Mouse (Mus musculus) kidney, adult 8-10 months (tissue): ENCODE data around the gene Sertad2.

ENCODE experiments used
- DNase-seq, 2 experiments: peaks; one replicate each; pipeline ENCODE4 v3.0.0; 2022

Gene Sertad2

DNA sequence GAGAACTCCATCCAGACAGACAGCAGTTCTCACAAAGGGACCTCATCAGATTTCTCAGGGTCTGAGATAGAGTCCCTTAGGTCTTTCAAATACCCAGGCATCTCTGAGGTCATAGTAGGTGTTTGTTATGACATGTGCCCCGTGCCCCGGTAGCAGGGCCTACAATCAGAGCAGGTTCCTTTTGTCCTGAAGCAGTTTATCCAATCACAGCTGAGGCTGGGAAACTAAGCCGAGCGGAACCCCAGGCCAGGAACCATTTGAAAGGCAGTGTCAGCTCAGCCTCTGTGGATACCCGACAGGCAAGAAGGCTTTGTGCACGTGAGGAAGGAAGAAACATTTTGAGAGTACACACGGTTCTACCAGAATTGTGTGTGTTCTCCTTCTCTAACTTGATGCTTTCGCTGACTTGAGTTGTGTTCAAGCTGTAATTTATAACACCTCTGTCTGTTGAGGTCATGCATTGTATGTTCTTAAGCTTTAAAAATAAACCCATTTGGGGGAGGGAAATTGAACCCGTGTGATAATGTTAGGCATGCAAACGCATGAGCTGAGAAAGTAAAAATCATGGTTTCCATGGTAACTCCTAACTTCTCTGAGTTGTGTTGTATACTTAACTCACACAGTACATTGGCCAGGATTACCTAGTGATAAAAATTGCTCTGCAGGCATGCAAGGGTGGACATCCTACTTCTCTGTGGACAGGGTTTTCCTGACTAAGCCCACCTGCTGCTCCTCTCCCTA lies 104.1 kb downstream of the Sertad2 start:
- DNase-seq: no peak

DNA sequence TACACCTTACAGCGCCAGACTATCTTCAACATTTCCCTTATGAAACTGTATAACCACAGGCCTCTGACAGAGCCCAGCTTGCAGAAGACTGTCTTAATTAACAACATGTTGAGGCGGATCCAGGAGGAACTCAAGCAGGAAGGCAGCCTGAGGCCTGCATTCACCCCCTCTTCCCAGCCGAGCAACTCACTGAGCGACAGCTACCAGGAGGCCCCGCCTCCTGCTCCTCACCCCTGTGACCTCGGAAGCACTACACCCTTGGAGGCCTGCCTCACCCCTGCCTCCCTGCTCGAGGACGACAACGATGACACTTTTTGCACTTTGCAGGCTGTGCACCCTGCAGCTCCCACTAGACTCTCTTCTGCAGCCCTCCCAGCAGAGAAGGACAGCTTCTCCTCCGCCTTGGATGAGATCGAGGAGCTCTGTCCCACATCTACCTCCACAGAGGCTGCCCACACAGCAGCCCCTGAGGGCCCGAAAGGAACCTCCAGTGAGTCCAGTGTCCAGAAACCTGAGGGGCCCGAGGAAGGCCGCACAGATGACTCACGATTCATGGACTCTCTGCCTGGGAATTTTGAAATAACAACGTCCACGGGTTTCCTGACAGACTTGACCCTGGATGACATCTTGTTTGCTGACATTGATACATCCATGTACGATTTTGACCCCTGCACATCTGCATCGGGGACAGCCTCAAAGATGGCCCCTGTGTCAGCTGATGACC lies 105.0 kb downstream of the Sertad2 start:
- peak; percentile 36 to 56 for DNase-seq

DNA sequence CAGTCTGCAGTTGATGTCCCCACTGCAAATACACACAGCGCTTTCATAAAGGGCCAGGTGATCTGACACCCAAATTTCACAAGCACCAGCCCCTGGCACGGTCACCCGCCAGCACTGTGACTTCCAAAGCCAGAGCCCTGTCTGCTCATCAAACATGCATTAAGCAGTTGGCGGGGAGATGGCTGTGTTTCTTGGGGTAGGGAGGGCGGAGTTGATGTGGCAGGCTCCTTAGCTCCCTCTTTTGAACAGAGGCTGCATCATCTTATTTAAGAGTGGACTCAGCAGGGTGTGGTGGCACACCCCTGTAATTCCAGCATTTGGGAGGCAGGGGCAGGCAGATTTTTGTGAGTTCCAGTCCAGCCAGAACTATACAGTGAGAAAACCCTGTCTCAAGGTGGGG lies 106.4 kb downstream of the Sertad2 start:
- no peak for DNase-seq

DNA sequence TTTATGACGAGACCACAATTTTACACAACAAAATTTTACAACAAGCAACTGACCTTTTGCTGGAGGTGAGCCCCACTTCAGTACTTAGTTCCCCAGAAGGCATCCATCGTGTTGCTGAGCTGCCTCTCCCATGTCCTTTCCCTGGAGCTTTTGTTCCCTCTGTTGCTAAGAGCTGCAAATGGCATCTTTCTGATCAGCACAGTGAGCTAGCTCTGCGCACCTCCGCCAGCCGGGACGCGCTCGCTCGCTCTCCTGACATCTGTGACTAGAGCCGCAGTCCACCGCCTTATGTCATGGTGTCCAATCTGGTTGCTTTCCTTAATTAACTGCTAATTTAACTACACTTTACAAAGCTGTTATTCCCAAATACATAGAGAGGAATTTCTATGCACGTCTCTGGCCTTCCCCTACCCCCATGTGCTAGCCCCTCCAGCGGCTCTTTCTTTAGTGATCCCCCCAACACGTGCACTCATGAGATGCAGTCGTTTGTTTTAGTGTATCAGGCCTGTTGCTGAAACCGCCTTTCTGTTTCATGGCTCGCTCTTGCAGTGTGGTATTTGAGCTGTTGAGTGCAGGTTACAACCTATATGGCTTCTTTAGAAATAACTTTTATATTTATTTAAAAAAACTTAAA lies 107.1 kb downstream of the Sertad2 start:
- no peak for DNase-seq

DNA sequence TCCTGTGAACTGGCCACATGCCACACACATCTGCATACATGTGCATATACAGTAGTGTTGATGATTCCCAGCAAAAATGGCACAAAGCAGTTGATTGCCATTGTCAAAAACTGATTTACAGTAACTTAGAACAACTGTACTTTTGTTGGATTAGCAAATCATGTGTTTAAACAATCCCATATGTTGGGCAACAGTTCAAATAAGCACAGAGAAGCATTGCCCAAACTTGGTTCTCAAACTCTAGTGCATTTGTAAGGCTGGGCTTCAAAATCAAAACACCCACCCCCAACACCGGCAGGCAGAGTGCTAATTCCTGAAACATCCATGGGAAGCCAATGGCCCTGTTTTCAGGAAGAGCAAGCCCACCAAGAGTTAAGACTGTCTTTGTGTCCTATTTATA lies 108.1 kb downstream of the Sertad2 start:
- DNase-seq: no peak

DNA sequence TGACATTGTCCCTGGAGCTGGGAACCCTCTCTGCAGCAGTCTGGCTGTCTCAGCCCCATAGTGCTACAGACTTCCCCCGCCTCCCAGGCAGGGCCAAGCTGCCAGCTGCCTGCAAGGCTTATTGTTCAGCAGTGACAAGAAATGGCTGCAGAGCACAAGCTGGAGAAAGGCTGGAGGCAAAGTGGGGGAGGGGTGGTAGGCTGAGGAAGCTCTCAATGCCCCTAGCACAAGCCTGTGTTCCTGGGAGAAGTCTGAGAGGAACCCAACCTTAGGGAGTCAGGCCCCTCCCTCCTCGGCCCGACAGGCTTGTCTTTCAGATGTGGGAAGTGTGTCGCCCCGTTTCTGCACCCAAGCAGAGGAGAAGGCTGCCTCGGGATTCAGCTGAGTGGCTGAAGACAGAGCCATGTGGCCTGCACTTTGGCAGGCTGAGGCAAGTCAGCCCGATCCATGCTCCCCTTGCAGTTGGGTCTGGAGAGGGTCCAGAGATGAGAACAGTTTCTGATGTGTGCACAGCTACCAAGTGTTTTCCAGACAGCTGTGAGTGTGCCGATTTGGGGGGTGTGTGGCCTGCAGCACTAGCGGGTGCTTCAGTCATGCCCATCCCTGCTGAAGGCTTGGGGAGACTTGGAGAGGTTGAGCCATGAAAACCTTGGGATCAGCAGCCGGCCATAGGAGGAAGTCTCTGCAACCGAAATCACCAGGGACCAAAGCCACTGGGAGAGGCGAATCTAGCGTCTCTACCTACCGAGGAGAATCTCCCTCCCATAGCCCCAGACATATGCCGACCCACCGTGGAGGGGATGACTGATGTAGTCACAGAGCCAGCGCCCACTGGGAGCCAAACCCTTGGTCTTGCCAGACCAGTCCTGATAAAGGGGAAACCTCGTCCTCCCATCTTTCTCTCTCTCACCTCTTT lies 113.0 kb downstream of the Sertad2 start:
- DNase-seq: no peak

DNA sequence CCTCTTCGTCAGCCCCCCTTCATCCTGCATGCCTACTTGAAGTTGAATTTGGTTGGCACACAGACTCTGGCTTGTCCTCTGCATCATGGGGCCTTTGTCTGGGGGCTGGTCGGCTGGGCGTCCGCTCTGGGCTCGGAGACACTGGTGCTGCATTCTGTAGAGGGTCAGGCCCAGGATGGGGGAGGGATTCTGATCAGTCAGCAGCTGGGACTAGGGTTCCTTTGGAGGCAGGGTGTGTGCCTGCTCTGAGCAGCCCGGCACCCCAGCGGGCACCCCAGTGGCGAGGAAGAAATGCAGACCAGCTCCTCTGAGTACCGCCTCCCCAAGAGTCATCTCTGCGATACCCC lies 113.6 kb downstream of the Sertad2 start:
- no peak for DNase-seq

DNA sequence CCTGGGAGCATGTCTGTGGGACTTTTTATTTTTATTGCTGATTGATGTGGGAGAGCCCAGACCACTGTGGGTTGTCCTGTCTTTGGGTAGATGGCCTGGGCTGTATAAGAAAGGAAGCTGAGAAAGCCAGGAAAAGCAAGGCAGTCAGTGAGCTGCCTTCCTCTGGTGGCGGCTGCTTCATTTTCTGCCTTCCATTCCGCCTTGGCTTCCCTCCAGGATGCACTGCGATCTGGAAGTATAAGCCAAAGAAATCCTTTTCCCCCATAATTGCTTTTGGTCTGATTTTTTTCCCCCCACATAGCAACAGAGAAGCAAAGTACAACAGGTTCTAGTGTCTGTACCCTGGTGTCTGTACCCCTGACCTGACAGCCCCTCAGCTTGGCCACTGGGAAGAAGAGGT lies 116.0 kb downstream of the Sertad2 start:
- no peak for DNase-seq

DNA sequence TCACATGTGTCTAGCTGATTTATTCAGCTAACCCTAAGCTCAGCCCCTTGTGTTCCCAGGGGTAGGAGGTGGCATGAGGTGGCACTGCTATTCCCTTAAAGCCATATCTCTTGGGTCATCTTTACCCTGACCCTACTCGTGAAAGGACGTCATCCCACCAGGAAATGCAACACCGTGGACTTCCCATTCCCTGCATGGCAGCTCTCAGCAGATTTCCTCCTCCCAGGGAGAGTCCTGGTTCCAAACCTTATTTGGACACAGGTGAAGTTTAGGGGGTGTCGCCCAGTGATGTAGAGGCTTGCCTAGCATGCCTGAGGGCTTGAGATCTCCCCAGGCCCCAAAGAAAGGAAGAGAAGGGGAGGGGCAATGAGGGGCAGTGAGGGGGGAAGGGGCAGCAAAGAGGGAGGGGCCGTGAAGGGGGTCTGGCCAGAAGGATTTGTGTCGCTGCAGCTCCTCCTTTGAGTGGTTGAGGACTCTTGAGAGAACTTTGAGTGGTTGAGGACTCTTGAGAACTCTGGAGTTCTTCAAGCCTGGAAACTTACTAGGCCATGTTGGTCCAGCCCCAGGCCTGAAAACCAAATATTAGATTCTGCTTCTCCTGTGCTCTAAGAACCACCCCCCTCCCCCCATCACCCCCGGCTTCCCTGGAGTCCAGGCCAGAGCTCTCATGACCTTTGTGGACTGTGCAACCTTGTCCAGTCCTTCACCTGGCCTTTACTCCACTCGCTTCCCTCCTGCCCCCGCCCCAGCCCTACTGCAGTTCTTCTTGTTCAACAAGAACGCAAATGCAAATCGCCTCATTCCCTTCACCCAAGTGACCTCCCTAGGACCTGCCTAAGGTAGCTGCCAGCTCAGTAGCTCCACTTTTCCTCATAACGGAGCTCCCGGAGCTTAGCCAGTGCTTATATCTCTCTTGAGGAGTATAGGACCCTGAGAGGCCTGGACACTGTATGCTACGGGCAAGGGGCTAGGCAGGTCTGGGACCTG lies 117.4 kb downstream of the Sertad2 start:
- peak; percentile 21 to 47 for DNase-seq

DNA sequence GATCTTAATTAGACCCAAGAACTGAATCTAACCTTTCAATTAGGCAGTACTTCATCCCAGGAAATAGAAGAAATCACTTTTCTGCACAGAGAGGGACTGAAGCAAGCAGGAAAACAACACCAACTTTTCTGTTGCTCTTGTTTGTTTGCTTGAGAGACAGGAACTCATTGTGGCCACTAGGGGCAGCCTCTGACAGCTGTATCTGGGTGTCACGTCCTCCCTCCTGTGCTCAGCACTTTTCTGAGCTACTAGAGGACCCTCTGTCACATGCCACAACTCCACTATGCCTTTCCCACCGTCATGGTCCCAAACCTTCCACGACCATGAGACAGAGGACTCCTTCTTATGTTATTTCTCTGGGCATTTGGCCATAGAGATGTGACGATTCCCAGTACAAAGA lies 118.6 kb downstream of the Sertad2 start:
- DNase-seq: peak in 1 of 2 experiments; percentile 47

DNA sequence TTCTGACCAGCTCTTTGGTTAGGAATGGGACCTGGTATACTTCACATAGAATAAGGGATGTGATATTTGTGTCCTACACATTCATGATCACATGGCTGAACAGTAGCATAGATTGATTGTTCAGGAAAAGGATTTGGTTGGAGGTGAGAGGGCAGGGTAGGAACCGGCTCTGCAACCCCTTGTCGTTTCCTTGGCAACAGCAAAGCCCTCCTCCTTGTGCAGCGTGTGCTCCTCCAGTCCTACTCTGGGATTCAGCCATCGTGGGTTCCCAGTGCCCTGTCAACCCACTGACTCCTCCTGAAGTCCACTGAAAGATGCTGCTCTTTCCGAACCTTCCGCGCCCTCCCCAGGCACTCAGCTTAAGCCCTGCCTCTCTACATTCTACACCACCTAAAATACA lies 119.8 kb downstream of the Sertad2 start:
- DNase-seq: no peak

DNA sequence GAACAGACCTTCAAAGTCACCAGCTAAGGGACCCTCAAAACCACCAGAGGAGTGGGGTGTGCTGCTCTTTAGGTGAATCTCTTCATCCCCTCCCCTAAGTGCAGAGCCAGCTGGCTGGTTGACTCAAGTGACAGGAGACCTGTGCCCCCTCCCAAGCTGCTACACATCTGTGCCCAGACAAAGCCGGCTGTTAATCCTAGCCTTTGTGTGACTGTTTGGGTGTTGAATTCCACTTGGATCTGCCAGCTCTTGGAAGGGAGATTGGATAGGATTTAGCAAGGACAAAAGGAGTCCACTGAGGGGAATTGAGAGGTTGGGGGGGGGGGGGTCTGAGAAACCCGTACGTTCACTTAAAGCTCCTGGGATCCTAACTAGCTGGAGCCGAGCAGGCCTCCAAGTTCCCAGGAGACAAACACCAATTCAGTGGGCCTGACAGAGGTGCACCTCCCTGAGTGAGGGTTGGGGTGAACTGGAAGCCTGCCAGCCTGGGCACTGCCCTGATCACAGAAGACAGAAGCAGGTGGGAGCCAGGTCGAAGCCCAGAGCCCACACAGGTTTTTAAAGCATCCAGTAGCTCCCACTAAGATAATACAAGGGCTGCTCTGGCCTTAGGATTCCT lies 120.6 kb downstream of the Sertad2 start:
- no peak for DNase-seq

DNA sequence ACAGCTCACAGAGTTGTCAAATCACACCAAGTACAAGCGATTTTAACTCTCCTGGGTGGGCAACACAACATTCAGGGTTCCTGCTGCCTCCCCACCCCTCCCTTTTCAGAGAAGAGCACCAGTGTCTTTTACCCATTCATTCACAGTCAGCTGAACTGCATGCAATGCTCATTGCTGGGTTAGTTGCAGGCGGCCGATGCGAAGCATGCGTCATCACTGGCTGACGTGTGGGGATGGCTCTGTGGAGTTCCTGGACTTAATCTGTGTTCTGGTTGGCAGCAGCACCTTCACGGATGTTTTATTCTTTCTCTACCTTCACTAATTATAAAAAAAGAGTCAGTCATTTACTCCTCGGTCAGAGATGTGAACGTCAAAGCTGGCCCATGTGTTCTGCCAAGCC lies 121.8 kb downstream of the Sertad2 start:
- DNase-seq: no peak

DNA sequence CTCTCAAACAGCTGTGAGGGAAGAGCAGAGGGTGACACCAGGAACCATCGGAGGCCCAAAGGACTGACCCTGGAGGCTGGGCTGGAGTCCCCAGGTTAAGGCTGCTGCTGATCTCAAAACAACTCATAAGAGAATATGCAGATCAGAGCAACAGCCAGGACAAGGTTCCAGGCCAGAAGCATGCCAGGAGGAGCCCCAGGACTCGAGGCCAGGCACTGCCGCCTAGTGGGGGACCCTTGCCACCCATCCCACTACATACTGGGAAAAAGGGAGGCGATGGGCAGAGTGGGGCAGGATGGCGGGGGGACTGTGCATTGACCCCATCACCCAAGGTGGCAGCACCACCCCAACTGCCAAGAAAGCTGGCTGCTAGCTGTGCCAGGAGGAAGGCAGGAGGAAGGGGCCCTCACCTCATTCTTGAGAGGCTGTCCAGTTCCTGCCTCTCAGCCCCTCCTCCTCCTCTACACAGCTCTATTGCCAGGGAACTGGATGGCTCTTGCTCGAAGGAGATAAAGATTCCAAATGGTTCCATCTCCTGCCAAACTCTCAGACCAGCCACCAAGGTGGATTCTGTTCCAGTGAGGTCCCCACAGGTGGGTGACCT lies 128.8 kb downstream of the Sertad2 start:
- no peak for DNase-seq

DNA sequence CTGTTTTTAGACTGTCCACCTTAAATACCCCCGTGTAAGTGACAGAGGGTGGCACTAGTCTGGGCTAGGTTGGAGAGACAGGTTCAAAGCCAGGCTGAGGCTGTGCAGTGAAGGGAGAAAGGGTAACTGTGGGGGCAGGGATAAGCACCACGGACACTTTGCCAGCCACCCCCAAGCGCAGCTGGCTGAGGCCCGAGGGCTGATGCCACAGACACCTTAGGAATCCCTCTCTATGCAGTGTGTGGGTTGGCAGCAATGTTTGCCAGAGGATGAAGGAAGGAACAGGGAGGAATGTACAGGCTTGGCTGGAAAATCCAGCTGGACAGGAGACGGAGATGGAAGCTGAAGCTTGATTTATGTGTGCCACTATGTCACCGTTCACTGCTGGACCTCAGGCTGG lies 129.5 kb downstream of the Sertad2 start:
- no peak for DNase-seq

DNA sequence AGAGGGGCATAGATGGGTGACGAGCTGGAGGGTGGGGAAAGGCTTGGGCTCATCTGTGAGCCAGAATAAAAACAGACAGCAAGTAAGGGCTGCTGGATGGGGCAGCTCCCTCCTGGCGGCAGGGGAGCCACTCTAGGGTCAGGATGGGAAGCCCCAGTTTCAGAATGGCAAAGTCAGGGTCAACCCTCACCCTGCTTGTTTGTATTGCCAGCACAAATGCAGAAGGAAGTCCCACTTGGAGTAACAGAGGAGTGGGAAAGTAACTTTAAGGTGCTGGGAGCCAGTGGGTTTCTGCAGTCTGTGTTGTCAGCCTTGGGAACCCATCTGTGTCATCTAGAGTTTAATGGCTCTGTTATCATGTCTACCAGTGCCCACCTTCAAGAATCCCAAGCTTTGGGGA lies 136.3 kb downstream of the Sertad2 start:
- DNase-seq: no peak

DNA sequence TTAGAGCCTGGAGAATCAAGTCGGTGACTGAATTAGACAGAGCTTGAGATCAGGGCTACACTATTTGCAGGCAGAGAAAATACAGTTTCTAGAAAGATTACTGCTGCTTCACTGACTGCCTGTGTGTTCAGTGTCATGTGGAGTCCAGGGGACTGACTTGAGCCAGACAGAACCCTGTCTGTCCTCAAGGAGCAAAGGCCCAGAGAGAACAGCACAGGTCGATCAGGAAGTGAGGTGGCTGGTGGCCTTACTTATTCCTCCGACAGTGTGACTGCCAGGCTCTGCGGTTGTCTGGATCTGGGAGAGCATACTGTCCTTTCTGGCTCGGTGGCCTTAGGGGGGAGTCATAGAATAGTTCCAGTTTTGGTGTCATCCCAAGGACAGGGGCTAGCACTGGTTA lies 137.7 kb downstream of the Sertad2 start:
- DNase-seq: no peak

DNA sequence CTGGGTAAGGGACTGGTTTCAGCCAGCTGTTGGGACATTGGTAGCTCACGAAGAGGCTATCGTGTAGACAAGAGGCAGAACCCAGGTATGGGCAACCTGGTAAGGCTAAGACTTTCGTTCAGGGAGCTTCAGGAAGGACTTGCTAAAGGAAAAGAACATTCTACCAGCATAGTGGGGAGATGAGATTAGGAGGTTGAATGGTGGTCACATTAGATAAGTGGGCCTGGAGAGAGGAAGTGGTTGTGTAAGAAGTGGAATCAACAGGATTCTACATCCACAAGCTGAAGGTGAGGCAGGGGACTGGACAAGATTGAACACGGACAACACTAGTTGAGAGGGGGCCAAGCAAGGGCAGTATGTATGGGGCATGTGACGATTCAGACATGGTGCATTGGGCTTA lies 138.6 kb downstream of the Sertad2 start:
- no peak for DNase-seq

DNA sequence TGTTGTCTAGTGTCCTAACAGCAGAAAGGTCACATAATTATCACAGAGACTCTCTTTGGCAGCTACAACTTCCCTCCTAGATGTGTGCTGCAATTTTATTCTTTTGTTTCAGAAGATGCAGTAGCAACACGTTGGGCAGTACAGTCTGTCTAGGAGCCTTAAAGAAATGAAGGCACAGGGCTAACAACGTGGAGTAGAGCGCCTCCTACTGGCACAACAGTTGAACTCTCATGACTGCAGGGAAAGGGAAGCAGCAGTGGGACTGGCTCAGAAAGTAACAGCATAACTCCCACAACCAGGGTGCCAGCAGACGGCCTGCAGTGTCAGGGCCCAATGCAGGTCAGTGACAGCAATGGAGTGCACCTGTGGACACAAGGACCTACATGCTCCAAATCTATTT lies 147.9 kb downstream of the Sertad2 start:
- peak; percentile 54 to 55 for DNase-seq
